Mouse (Mus musculus) myocyte (in vitro differentiated cells): Measurements from ENCODE around the gene Xlr4b. TPM values are rescaled to one million over a fixed set of nuclear protein-coding genes. Genes with fewer than 3 reads are reported as not detected.
A peak's percentile ranks its signal among the peaks of the same experiment; 100 is the strongest.
"Not testable (repeated sequence)": the region's sequence is repeated elsewhere in the genome, so short reads cannot be mapped to it uniquely, and the experiment has no call there.

Source experiments
- H3K27me3 ChIP-seq: one replicate; pipeline ENCODE4 v1.6.1; 2011; ENCODE audit not compliant: control insufficient read depth, insufficient read depth, insufficient read length
- H3K36me3 ChIP-seq: one replicate; pipeline ENCODE4 v1.6.1; 2011; ENCODE audit not compliant: control insufficient read depth, insufficient read depth
- H3K4me2 ChIP-seq: one replicate; pipeline ENCODE4 v1.6.1; 2011; ENCODE audit warnings: low read depth, control low read depth
- H3K4me3 ChIP-seq: one replicate; pipeline ENCODE4 v1.5.1; 2011; ENCODE audit warnings: mild to moderate bottlenecking, control low read depth, moderate library complexity
- H3K79me2 ChIP-seq: one replicate; pipeline ENCODE4 v1.6.1; 2011; ENCODE audit not compliant: control insufficient read depth, insufficient read depth
- H3ac ChIP-seq: one replicate; pipeline ENCODE4 v1.6.1; 2011; ENCODE audit not compliant: control insufficient read depth, insufficient read length
- CEBPB ChIP-seq: IDR thresholded peaks from 2 replicates; pipeline ENCODE4 v1.6.1; 2011; ENCODE audit warnings: mild to moderate bottlenecking, moderate library complexity; ENCODE audit not compliant: poor library complexity, insufficient read depth, severe bottlenecking
- E2F4 ChIP-seq: IDR thresholded peaks from one replicate; pipeline ENCODE4 v1.6.1; 2011; ENCODE audit warnings: mild to moderate bottlenecking, control low read depth, moderate library complexity; ENCODE audit not compliant: insufficient read depth
- MAX ChIP-seq: IDR thresholded peaks from one replicate; pipeline ENCODE4 v1.6.1; 2011; ENCODE audit warnings: low read depth, mild to moderate bottlenecking, control low read depth
- MYOD1 ChIP-seq, 3 experiments: IDR thresholded peaks; one replicate each; pipeline ENCODE4 v1.6.1; 2011; ENCODE audit warnings: control low read depth in 2 of 3, low read depth in 2 of 3, mild to moderate bottlenecking in 2 of 3, moderate library complexity in 1 of 3; ENCODE audit not compliant: insufficient read length in 2 of 3, control insufficient read depth in 1 of 3
- MYOG ChIP-seq, 3 experiments: IDR thresholded peaks; one replicate each; pipeline ENCODE4 v1.6.1; 2011; ENCODE audit warnings: control low read depth in 2 of 3, low read depth in 2 of 3, mild to moderate bottlenecking in 2 of 3; ENCODE audit not compliant: insufficient read length in 2 of 3, control insufficient read depth in 1 of 3, insufficient read depth in 1 of 3
- POLR2A ChIP-seq: IDR thresholded peaks from one replicate; pipeline ENCODE4 v1.6.1; 2011; ENCODE audit warnings: low read depth, mild to moderate bottlenecking, control low read depth, moderate library complexity; ENCODE audit not compliant: insufficient read length
- POLR2AphosphoS2 ChIP-seq: IDR thresholded peaks from one replicate; pipeline ENCODE4 v1.6.1; 2011; ENCODE audit warnings: low read depth, control low read depth; ENCODE audit not compliant: insufficient read length
- REST ChIP-seq: IDR thresholded peaks from one replicate; pipeline ENCODE4 v1.6.1; 2011; ENCODE audit warnings: mild to moderate bottlenecking, control low read depth, moderate library complexity; ENCODE audit not compliant: insufficient read depth, insufficient read length
- SRF ChIP-seq: IDR thresholded peaks from one replicate; pipeline ENCODE4 v1.6.1; 2011; ENCODE audit warnings: low read depth; ENCODE audit not compliant: control insufficient read depth, insufficient read length
- TCF12 ChIP-seq: IDR thresholded peaks from one replicate; pipeline ENCODE4 v1.6.1; 2011; ENCODE audit warnings: mild to moderate bottlenecking, control low read depth; ENCODE audit not compliant: poor library complexity, insufficient read depth, severe bottlenecking
- TCF3 ChIP-seq: IDR thresholded peaks from one replicate; pipeline ENCODE4 v1.6.1; 2011; ENCODE audit warnings: low read depth, control low read depth; ENCODE audit not compliant: insufficient read length
- USF1 ChIP-seq: IDR thresholded peaks from one replicate; pipeline ENCODE4 v1.6.1; 2011; ENCODE audit warnings: low read depth, mild to moderate bottlenecking, control low read depth, moderate library complexity
- polyA plus RNA-seq: library from polyadenylated mRNA; unstranded; fragments of >200 nt; fragmentation: generic; extraction: Trizol; gene quantifications from one replicate; pipeline ENCODE4 v1.2.1, GENCODE M21; 2012; ENCODE audit warnings: missing spikeins

Gene Xlr4b
- 0.05 TPM for polyA plus RNA-seq

DNA sequence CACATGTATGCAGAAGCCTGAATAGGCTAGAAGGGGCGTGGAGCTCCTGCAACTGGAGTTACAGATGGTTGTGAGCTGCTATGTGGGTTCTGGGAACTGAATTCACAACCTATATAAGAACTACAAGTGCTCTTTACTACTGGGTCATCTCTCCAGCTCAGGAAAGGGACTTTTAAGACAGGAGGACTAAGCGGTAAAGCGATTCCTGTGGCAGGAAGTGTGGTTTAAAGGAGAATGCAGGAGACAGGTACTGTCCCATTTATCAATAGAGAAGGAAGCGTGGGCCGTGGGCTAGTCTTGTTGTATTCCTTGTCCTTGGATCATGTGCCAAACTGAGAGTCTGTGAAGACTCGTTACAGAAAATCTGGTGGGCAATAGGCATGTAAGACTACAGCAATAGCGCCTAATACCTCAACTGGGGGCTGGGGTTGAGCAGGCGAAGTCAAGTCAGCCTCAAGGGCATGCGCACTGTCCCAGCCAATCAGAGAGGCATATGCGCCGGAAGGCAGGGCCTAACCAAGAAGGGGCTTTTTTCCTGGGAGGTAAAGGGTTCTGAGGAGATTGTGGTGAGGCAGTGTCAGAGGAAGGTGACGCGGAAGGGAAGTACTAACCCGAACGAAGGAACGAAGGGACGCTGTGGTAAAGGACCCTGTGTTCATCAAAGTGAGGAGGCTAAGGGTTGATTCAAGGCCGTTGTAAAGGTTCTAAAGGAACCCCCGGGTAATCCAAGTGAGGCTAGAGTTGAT, at the start of gene Xlr4b:
TSS of gene Xlr4b (plus strand) at position 515 of the 746 bp plus-strand sequence.
- not testable (repeated sequence) for H3K4me2 ChIP-seq, H3K79me2 ChIP-seq, H3K27me3 ChIP-seq, H3K36me3 ChIP-seq, H3K4me3 ChIP-seq, H3ac ChIP-seq

DNA sequence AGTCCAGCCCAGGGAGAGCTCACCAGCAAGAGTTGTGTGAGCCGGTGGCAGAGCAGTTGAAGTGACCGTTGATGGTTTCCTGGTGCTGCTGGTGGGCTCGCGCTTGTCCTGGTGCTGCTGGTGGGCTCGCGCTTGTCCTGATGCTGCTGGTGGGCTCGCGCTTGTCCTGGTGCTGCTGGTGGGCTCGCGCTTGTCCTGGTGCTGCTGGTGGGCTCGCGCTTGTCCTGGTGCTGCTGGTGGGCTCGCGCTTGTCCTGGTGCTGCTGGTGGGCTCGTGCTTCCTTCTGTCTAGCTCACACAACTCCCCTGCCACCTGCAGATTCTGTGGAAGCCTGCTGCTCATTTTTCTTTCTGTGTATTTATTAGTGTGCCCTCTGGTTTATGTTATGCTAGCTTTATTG, 37.2 kb upstream of the Xlr4b start, which contains the start of gene Spin2d:
TSS of gene Spin2d (minus strand) at position 101 of the 400 bp plus-strand sequence.
- not testable (repeated sequence) for H3K4me3 ChIP-seq, H3K27me3 ChIP-seq, H3K79me2 ChIP-seq, H3K36me3 ChIP-seq, H3ac ChIP-seq, H3K4me2 ChIP-seq

DNA sequence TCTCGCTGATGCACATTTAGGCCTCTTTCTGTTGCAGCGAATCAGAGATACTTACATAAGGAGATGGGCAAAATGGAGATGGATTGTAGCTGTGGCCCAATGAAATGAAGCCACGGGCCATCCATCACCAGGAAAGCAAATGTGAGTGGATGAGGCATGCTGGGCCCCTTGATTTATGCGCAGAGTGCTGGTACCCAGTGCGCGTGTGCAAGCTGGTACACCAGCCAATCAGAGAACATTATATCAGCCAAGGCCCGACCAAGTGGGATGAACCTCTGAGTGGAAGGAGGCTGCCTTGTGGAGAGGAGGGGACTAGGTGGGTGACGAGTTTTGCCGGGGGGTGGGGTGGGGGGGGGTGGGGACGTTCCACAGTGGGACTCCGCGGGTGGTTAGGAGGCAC, 22.2 kb upstream of the Xlr4b start, which contains the start of gene Xlr3b:
TSS of gene Xlr3b (plus strand) at position 274 of the 400 bp plus-strand sequence.
- H3K27me3 ChIP-seq, H3K4me3 ChIP-seq, H3K79me2 ChIP-seq, H3ac ChIP-seq, H3K4me2 ChIP-seq, H3K36me3 ChIP-seq: not testable (repeated sequence)

DNA sequence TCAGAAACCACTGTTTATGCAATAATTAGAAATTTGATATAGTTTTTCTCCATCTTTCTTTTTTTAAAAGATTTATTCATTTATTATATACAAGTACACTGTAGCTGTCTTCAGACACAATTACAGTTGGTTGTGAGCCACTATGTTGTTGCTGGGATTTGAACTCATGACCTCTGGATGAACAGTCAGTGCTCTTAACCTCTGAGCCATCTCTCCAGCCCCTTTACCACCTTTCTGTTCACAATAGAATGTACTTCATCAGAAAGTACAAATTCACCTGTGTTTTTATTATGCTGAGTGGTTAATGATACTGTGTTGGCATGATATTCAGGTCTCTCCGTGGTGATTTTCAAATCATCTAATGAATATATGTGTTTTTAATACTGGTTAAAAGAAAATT, 11.2 kb downstream of the Xlr4b start:
- H3K79me2 ChIP-seq: no peaks in the 10 kb centered on the region

DNA sequence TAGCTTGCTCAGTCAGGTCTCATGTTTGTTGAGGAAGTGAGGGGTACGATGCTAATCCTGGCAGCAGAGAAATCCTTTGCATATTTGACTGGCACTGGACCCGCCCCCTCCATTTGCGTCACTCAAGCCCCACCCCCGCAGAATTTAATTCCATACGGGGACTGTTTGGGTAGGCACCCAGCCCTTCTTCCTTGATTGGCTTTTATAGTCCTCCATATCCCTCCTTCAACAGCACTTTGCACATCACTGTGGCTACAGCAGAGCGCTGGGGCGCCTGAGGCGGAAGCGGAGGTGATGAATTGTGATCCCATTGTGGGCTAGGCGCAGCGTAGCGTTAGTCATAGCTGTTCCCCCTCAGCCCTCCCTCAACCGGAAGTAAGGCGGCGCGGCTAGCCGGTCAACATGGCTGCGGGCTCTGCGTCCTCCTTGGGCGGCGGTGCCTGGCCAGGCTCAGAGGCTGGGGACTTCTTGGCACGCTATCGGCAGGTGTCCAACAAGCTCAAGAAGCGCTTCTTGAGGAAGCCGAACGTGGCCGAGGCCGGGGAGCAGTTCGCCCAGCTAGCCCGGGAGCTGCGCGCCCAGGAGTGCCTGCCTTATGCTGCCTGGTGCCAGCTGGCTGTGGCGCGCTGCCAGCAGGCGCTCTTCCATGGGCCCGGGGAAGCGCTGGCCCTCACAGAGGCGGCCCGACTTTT, 13.9 kb downstream of the Xlr4b start, which contains the start of gene F8a:
TSS of gene F8a (plus strand) at position 378 of the 692 bp plus-strand sequence.
- H3K36me3 ChIP-seq: no peaks in the 10 kb centered on the region
- H3ac ChIP-seq: peak within 1 kb of the TSS; percentile 26
- peak within 1 kb of the TSS; percentile 55 for H3K4me2 ChIP-seq
- H3K27me3 ChIP-seq: no peaks in the 10 kb centered on the region
- peak within 1 kb of the TSS; percentile 20 for H3K4me3 ChIP-seq
- TF ChIP-seq POLR2A: peak; percentile 86
- TF ChIP-seq POLR2AphosphoS2: peak; percentile 81
- no peak for TF ChIP-seq TCF12
- TF ChIP-seq MAX: no peak
- no peaks in the 10 kb centered on the region for H3K79me2 ChIP-seq

More for the DNA sequence above, 11.2 kb downstream of the Xlr4b start:
- H3K36me3 ChIP-seq: no peaks in the 10 kb centered on the region
- no peak overlapping the region for H3K4me2 ChIP-seq
- TF ChIP-seq SRF: no peak
- no peak for TF ChIP-seq POLR2AphosphoS2
- TF ChIP-seq USF1: no peak
- TF ChIP-seq REST: no peak
- TF ChIP-seq MYOD1 (IDR thresholded peaks at IDR 0.05; ENCODE audit: control insufficient read depth in 1 of 3, insufficient read length in 2 of 3, low read depth in 2 of 3): no peak
- TF ChIP-seq TCF12: no peak
- TF ChIP-seq POLR2A: no peak
- no peak for TF ChIP-seq TCF3
- TF ChIP-seq E2F4: no peak
- TF ChIP-seq MYOG (IDR thresholded peaks at IDR 0.05; ENCODE audit: control insufficient read depth in 1 of 3, insufficient read depth in 1 of 3, insufficient read length in 2 of 3, low read depth in 2 of 3): no peak
- no peak for TF ChIP-seq CEBPB
- TF ChIP-seq MAX: no peak
- H3ac ChIP-seq: no peak overlapping the region
- H3K27me3 ChIP-seq: no peaks in the 10 kb centered on the region
- H3K4me3 ChIP-seq: no peak overlapping the region

DNA sequence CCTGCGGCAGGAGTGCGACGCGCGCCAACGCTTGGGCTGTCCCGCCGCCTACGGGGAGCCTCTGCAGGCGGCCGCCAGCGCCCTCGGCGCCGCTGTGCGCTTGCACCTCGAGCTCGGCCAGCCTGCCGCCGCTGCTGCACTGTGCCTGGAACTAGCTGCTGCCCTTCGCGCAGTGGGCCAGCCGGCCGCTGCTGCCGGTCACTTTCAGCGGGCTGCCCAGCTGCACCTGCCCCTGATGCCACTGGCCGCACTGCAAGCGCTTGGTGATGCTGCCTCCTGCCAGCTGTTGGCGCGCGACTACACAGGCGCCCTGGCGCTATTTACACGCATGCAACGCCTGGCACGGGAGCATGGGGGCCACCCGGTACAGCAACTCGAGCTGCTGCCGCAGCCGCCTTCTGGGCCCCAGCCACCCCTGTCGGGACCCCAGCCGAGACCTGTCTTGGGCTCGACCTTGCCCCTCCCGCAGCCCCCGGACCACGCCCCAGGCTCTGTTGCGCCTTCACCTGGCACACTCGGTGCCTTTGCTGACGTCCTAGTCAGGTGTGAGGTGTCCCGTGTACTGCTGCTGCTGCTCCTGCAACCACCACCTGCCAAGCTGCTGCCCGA, 14.6 kb downstream of the Xlr4b start:
- H3K4me3 ChIP-seq: peak overlapping the region; percentile 20
- H3ac ChIP-seq: peak overlapping the region; percentile 26
- no peak for TF ChIP-seq REST
- TF ChIP-seq POLR2A: peak; percentile 9
- peak in 2 of 3 experiments; percentile 28 to 58 for TF ChIP-seq MYOD1 (IDR thresholded peaks at IDR 0.05; ENCODE audit: control insufficient read depth in 1 of 3, insufficient read length in 2 of 3, low read depth in 2 of 3)
- peak in 2 of 3 experiments; percentile 17 to 51 for TF ChIP-seq MYOG (IDR thresholded peaks at IDR 0.05; ENCODE audit: control insufficient read depth in 1 of 3, insufficient read depth in 1 of 3, insufficient read length in 2 of 3, low read depth in 2 of 3)
- no peak for TF ChIP-seq E2F4
- H3K79me2 ChIP-seq: no peaks in the 10 kb centered on the region
- no peaks in the 10 kb centered on the region for H3K27me3 ChIP-seq
- H3K4me2 ChIP-seq: peak overlapping the region; percentile 55
- no peaks in the 10 kb centered on the region for H3K36me3 ChIP-seq
